In the genomic region with DNA sequence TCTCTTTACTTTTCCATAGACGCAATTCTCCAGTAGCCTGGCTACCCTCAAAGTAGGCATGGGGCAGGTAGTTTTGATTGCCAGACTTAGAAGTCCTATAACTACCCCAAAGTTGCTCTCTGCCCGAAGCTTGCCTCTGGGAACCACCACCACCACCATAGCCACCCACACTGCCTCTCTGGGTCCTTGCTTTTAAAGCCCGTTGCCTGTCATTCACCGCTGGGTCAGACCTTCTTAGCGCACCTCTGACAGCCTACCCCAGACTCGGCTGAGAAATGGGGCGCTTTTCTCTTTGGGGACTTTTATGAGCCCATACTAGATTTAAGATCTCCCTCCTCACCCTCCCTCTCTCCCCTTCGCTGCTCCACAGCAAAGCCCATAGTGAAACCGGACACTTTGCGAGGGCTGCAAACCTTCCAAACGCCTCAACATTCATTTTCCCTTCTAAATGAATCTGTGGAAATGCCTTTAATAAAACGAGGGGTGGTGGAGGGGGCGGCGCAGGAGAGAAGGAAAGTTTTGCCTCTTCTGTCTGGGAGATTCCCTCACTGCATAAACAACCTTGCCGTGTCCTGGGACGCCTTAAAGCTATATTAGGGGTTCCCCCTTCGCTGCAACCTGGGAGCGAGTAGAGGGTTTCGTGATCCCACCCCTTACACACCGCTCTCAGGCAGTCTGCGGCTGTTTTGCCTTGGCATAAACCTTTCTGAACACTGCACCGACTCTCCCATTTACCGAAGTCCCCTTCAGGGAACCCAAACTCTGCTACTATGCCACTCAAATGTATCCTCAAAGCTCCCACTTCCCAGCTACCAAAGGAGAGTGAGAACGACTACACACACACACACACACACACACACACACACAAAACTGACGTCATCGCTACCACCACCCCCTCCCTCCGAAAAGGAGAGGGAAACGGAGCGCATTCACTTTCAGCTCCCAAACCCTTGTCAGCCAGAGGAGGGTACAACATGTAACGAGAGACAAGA, we compare ENCODE assay signal across 8 mouse cellular contexts. TPM values are rescaled to one million over a fixed set of nuclear protein-coding genes. Genes with fewer than 3 reads are reported as not detected.
DNase-seq lines count a peak whose midpoint lies in the region; ATAC-seq and TF ChIP-seq lines count a peak whose summit lies in the region.

No protein-coding gene starts in this region.

- peak overlapping the region; percentile 53 for H3K4me3 ChIP-seq in forebrain, embryonic 15.5 days
- H3K4me3 ChIP-seq in lung, postnatal 0 days (ENCODE audit: low read depth, low read length), result peak overlapping the region; percentile 52
- H3K4me3 ChIP-seq in stomach, embryonic 14.5 days (ENCODE audit: low read depth, low read length), result peak overlapping the region; percentile 48

- no peaks in the 10 kb centered on the region for H3K36me3 ChIP-seq in forebrain, embryonic 15.5 days
- H3K36me3 ChIP-seq in lung, postnatal 0 days (ENCODE audit: insufficient read depth, low read length), result no peaks in the 10 kb centered on the region
- H3K36me3 ChIP-seq in stomach, embryonic 14.5 days (ENCODE audit: control insufficient read depth, insufficient read depth, low read length), result no peaks in the 10 kb centered on the region

- no peak for TF ChIP-seq CTCF in lung, postnatal 0 days (IDR thresholded peaks at IDR 0.05)

- no peak overlapping the region for H3K27ac ChIP-seq in forebrain, embryonic 15.5 days (replicated peaks)
- H3K27ac ChIP-seq in lung, postnatal 0 days (ENCODE audit: low read length), result peak overlapping the region; percentile 69
- peak overlapping the region; percentile 66 for H3K27ac ChIP-seq in stomach, embryonic 14.5 days (ENCODE audit: low read length)

- no peaks in the 10 kb centered on the region for H3K9me3 ChIP-seq in forebrain, embryonic 15.5 days
- H3K9me3 ChIP-seq in lung, postnatal 0 days (ENCODE audit: low read length), result no peaks in the 10 kb centered on the region
- H3K9me3 ChIP-seq in stomach, embryonic 14.5 days (ENCODE audit: control insufficient read depth, low read depth, low read length), result no peaks in the 10 kb centered on the region

- TF ChIP-seq EP300 in lung, postnatal 0 days (IDR thresholded peaks at IDR 0.05), result no peak

- peak; percentile 44 for ATAC-seq in forebrain, embryonic 15.5 days (replicated peaks)
- peak; percentile 63 for ATAC-seq in lung, postnatal 0 days
- peak; percentile 50; the same call in 1 of the 2 replicates for ATAC-seq in stomach, embryonic 14.5 days (ENCODE audit: insufficient number of reproducible peaks, insufficient read depth, low FRiP score, low read depth)
- no peak for ATAC-seq in erythroid progenitor cell, adult 5-6 weeks (replicated peaks; ENCODE audit: low FRiP score, poor library complexity, severe bottlenecking)

- H3K4me2 ChIP-seq in forebrain, embryonic 15.5 days (replicated peaks), result peak overlapping the region; percentile 95
- peak overlapping the region; percentile 87 for H3K4me2 ChIP-seq in lung, postnatal 0 days (replicated peaks; ENCODE audit: low read depth, low read length)
- H3K4me2 ChIP-seq in stomach, embryonic 14.5 days (replicated peaks; ENCODE audit: low read depth, low read length), result peak overlapping the region; percentile 94

- H3K4me1 ChIP-seq in forebrain, embryonic 15.5 days, result peaks cover 41% of the 10 kb centered on the region
- H3K4me1 ChIP-seq in lung, postnatal 0 days (ENCODE audit: insufficient read depth, low read depth, low read length), result no peaks in the 10 kb centered on the region
- no peaks in the 10 kb centered on the region for H3K4me1 ChIP-seq in stomach, embryonic 14.5 days (ENCODE audit: control insufficient read depth, insufficient read depth, low read length)

- H3K27me3 ChIP-seq in forebrain, embryonic 15.5 days, result peaks cover 21% of the 10 kb centered on the region; the same call in 1 of the 2 replicates
- H3K27me3 ChIP-seq in lung, postnatal 0 days (replicated peaks; ENCODE audit: insufficient read depth, low read length), result peaks cover 4% of the 10 kb centered on the region
- no peaks in the 10 kb centered on the region for H3K27me3 ChIP-seq in stomach, embryonic 14.5 days (ENCODE audit: control insufficient read depth, insufficient read depth, low read length)

- H3K9ac ChIP-seq in forebrain, embryonic 15.5 days (replicated peaks), result peak overlapping the region; percentile 35; the same call in 1 of the 2 replicates
- peak overlapping the region; percentile 32 for H3K9ac ChIP-seq in lung, postnatal 0 days (replicated peaks; ENCODE audit: low read depth)
- peak overlapping the region; percentile 42 for H3K9ac ChIP-seq in stomach, embryonic 14.5 days (replicated peaks; ENCODE audit: low read depth, low read length)

- WGBS in forebrain, embryonic 15.5 days, result 0% methylated on average over 30 of the region's 30 CpGs
- under 1% methylated on average over 30 of the region's 30 CpGs for WGBS in lung, postnatal 0 days
- under 1% methylated on average over 30 of the region's 30 CpGs for WGBS in stomach, embryonic 14.5 days

- DNase-seq in NIH3T3 (ENCODE audit: low read depth), result peak; percentile 78
- DNase-seq in cerebellum, adult 11 months, result peak; percentile 47
- DNase-seq in heart, postnatal 4 days, result peak; percentile 71
- DNase-seq in layer of hippocampus, adult 9-11 months, result peak; percentile 9
- peak; percentile 72 for DNase-seq in lung, postnatal 0 days (ENCODE audit: low spot score)

RNA-seq across cellular contexts. Expression of a gene that starts 1.7 kb away (rescaled TPM):
- 0.39 and 0.42 TPM in 2 replicates for polyA plus RNA-seq in forebrain, embryonic 15.5 days (2015; fragmentation: Nextera tagmentation; extraction: Ambion mirVana)
- total RNA-seq in heart, postnatal 4 days (2021), result 1 to 10 TPM; 1.2 to 1.3 TPM
- 0.30 and 0.31 TPM in 2 replicates for polyA plus RNA-seq in lung, postnatal 0 days (2015; fragmentation: Nextera tagmentation; extraction: Ambion mirVana)
- 1.3 TPM in 2 replicates for polyA plus RNA-seq in stomach, embryonic 14.5 days (2014; fragmentation: Nextera tagmentation; extraction: Ambion mirVana)
- 0.36 TPM in 1 of 2 replicates, not detected in the other for total RNA-seq in erythroid progenitor cell, adult 5-6 weeks (2015; ENCODE audit: low replicate concordance)
- 0.23 and 0.90 TPM in 2 replicates for total RNA-seq in erythroid progenitor cell, adult 5-6 weeks (2017; ENCODE audit: low replicate concordance)

Comparison
In these comparisons a context has a peak if more than half of its experiments do, and no peak if none do; other contexts are left out.
1. DNase-seq: peak in every context shown above with its lines; median percentile 78 in NIH3T3; 72 in lung, postnatal 0 days; 71 in heart, postnatal 4 days; 47 in cerebellum, adult 11 months; 9 in layer of hippocampus, adult 9-11 months.